Mouse (Mus musculus) intestine, embryonic 14.5 days (tissue): Measurements from ENCODE around the gene Neu1. TPM values are rescaled to one million over a fixed set of nuclear protein-coding genes. Genes with fewer than 3 reads are reported as not detected.
"Not testable (repeated sequence)": the region's sequence is repeated elsewhere in the genome, so short reads cannot be mapped to it uniquely, and the experiment has no call there.

Experiments used
- ATAC-seq: fragments of 200-750 bp; cut with Nextera tagmentation; replicated peaks from 2 replicates; pipeline ENCODE4 v1.8.0; 2017; ENCODE audit warnings: low read depth, moderate number of reproducible peaks, moderate TSS enrichment, moderate library complexity; ENCODE audit not compliant: low FRiP score, low TSS enrichment
- DNase-seq: peaks from one replicate; pipeline ENCODE4 v3.0.0-alpha.2; 2018; ENCODE audit warnings: low spot score
- H3K27ac ChIP-seq: fragments of 300-500 bp; sonication (generic); 2 replicates; pipeline ENCODE4 v1.5.1; 2014; ENCODE audit warnings: low read depth, mild to moderate bottlenecking, control low read depth
- H3K27me3 ChIP-seq: fragments of 300-500 bp; sonication (generic); replicated peaks from 2 replicates; pipeline ENCODE4 v1.6.1; 2014; ENCODE audit warnings: low read length, control low read depth; ENCODE audit not compliant: control insufficient read depth, insufficient read depth
- H3K36me3 ChIP-seq: fragments of 300-500 bp; sonication (generic); 2 replicates; pipeline ENCODE4 v1.6.1; 2014; ENCODE audit warnings: low read length, control low read depth; ENCODE audit not compliant: control insufficient read depth, insufficient read depth
- H3K4me1 ChIP-seq: fragments of 300-500 bp; sonication (generic); replicated peaks from 2 replicates; pipeline ENCODE4 v1.6.1; 2014; ENCODE audit warnings: low read length, control low read depth, mixed read lengths; ENCODE audit not compliant: control insufficient read depth, insufficient read depth
- H3K4me2 ChIP-seq: fragments of 300-500 bp; sonication (generic); 2 replicates; pipeline ENCODE4 v1.6.1; 2014; ENCODE audit warnings: low read length
- H3K4me3 ChIP-seq: fragments of 300-500 bp; sonication (generic); 2 replicates; pipeline ENCODE4 v1.5.1; 2014; ENCODE audit warnings: low read depth, low read length, control low read depth, mixed read lengths
- H3K9ac ChIP-seq: fragments of 300-500 bp; sonication (generic); 2 replicates; pipeline ENCODE4 v1.6.1; 2014; ENCODE audit warnings: mild to moderate bottlenecking, low read length
- H3K9me3 ChIP-seq: fragments of 300-500 bp; sonication (generic); 2 replicates; pipeline ENCODE4 v1.6.1; 2016; ENCODE audit warnings: low read length, control low read depth; ENCODE audit not compliant: control insufficient read depth
- WGBS: fragments of 180-500 bp; shearing (Covaris S2); extraction: QIAGEN DNeasy Blood & Tissue Kit; methylation state at CpG from one replicate; pipeline ENCODE4 v1.1.7; 2014; 5-methylcytosine and 5-hydroxymethylcytosine counted together
- polyA plus RNA-seq: library from polyadenylated mRNA; unstranded; fragments of >200 nt; fragmentation: Nextera tagmentation; extraction: Ambion mirVana; gene quantifications from 2 replicates; pipeline ENCODE4 v1.2.1, GENCODE M21; 2014

The Neu1 gene
- polyA plus RNA-seq, 1 experiment from 2014 or later = 42.8 TPM

DNA sequence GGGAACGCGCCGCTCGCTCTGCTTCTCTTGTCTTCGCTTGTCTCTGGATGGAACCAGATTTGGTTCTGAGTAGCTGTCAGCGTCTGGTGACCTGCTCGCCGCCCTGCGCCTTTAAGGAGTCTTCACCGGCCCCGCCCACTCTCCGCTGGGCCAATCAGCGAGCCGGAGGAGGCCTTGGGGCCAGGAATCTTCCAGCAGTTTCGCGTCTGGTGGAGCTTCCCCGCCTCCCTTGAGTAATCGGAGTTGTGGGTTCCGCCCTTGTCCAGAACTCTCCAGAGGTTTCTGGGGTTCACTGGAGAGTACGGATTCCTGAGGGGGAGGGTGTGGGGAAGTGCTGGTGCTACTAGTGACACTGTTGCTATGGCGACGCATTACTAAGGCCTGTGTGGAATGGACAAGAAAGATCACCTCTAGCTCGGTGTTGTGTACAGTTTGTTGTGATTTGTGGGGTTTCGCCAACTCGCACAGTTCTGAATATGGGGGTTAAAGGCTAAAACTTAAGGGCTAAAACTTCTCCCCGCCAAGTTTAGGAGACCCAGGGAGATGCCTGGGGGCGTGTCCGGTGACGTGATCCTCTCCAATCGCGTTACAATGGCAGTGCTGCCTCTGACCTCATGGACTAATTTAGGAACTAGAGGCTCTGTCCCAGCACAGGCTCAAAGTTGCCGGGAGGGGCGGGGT is 41.2 kb downstream of the Neu1 start, which contains the start of the genes Hspa1a and Hspa1l:
TSS of gene Hspa1a (minus strand) at position 88 of the 681 bp plus-strand sequence.
TSS of gene Hspa1l (plus strand) at position 635 of the 681 bp plus-strand sequence.
- peak within 1 kb of the TSS; percentile 83 for H3K4me2 ChIP-seq
- H3K27ac ChIP-seq = peak within 1 kb of the TSS; percentile 38; the same call in 1 of the 2 replicates
- under 1% methylated on average over 25 of the region's 33 CpGs for WGBS
- H3K4me1 ChIP-seq, H3K36me3 ChIP-seq, H3K9me3 ChIP-seq: not testable (repeated sequence)
- H3K4me3 ChIP-seq = peak within 1 kb of the TSS; percentile 43
- peak within 1 kb of the TSS; percentile 41 for H3K9ac ChIP-seq
- peak; percentile 94 for ATAC-seq
- peak; percentile 83 for DNase-seq
- H3K27me3 ChIP-seq = peaks cover 25% of the 10 kb centered on the region

DNA sequence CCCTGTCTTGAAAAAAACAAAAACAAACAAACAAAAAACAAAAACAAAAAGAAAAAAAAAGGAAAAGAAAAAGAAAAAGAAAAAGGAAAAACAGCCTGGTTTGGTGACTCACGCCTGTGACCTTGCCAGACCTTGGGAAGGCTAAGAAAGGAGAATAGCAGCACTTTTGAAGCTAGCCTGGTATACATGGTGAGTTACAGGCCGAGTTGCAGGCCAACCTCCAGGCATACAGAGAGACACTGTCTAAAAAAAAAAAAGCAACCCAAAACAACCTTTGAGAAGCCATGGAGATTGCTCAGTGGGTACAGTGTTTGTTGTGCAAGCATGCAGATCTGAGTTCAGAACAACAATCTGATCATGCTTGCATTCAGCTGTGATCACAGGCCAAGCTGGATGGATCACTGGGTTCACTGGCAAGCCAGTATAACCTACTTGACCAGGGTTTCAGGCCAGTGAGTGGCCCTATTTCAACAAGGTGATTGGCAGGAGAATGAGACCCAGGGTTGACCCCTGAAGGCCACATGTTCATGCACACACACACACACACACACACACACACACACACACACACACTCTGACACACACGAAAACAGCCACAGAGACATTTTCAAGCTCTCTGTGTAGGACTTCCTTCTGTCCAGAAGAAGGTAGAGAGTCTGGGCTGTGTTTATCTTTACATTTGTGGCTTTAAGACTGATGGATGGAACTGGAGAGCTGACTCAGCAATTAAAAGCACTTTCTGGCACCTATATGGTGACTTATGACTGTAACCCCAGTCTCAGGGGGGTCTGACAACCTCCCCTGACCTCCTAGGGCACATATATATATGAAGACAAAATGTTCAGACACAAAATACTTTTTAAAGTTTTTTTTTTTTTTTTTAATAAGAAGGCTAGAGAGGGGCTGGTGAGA is 44.8 kb downstream of the Neu1 start:
- ATAC-seq (no peak), DNase-seq (no peak)
- Histone ChIP-seq H3K9ac (no peak overlapping the region), H3K9me3 (no peaks in the 10 kb centered on the region), H3K27me3 (no peaks in the 10 kb centered on the region; the same call in 1 of the 2 replicates), H3K4me1 (peaks cover 7% of the 10 kb centered on the region), H3K4me2 (no peak overlapping the region), H3K36me3 (no peaks in the 10 kb centered on the region), H3K27ac (no peak overlapping the region), H3K4me3 (no peak overlapping the region)
- WGBS = 79% methylated on average over 3 of the region's 3 CpGs

GRCm38 (mm10) chr17:34977000-34977399 is 45.9 kb downstream of the Neu1 start:
- Histone ChIP-seq H3K9ac (no peak overlapping the region), H3K4me1 (peaks cover 12% of the 10 kb centered on the region), H3K4me2 (no peak overlapping the region), H3K9me3 (no peaks in the 10 kb centered on the region), H3K36me3 (no peaks in the 10 kb centered on the region), H3K4me3 (no peak overlapping the region), H3K27ac (no peak overlapping the region), H3K27me3 (no peaks in the 10 kb centered on the region; the same call in 1 of the 2 replicates)
- ATAC-seq (no peak), DNase-seq (no peak)
- 95% methylated on average over 20 of the region's 20 CpGs for WGBS

DNA sequence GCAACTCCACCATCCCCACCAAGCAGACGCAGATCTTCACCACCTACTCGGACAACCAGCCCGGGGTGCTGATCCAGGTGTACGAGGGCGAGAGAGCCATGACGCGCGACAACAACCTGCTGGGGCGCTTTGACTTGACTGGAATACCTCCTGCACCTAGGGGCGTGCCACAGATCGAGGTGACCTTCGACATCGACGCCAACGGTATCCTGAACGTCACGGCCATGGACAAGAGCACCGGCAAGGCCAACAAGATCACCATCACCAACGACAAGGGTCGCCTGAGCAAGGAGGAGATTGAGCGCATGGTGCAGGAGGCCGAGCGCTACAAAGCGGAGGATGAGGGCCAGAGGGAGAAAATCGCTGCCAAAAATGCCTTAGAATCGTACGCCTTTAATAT is 47.2 kb downstream of the Neu1 start:
- peaks cover 21% of the 10 kb centered on the region for H3K4me1 ChIP-seq
- 87% methylated on average over 27 of the region's 27 CpGs for WGBS

DNA sequence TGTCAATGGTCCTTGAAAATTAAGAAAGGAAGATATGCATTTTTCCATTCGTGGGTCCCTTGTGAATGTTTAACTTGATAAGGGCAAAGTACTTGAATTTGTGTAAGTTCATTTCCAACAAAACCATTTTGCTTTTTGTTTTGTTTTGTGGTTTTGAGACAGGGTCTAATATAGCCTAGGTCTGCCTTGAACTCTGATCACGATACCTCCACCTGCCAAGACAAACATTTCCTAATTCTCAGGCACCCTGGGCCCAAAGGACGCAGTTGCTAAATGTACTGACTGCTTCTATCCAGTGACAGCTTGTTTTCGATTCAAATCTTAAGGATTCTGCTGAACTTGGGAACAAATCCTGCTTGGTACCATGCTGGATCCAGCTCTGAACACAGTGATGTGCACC is 48.6 kb downstream of the Neu1 start:
- no peaks in the 10 kb centered on the region for H3K9me3 ChIP-seq
- H3K27me3 ChIP-seq = no peaks in the 10 kb centered on the region
- no peaks in the 10 kb centered on the region for H3K36me3 ChIP-seq
- DNase-seq = peak; percentile 38
- ATAC-seq = no peak
- no peak overlapping the region for H3K27ac ChIP-seq
- H3K9ac ChIP-seq = no peak overlapping the region
- H3K4me1 ChIP-seq = peaks cover 24% of the 10 kb centered on the region
- H3K4me3 ChIP-seq = no peak overlapping the region
- WGBS = 91% methylated on average over 4 of the region's 4 CpGs
- no peak overlapping the region for H3K4me2 ChIP-seq

More for the DNA sequence above, 47.2 kb downstream of the Neu1 start:
- DNase-seq (no peak), ATAC-seq (no peak)
- Histone ChIP-seq H3K4me2 (no peak overlapping the region), H3K36me3 (no peaks in the 10 kb centered on the region), H3K9ac (no peak overlapping the region), H3K27ac (no peak overlapping the region), H3K27me3 (no peaks in the 10 kb centered on the region), H3K4me3 (no peak overlapping the region), H3K9me3 (no peaks in the 10 kb centered on the region)

GRCm38 (mm10) chr17:34980655-34981054 is 49.6 kb downstream of the Neu1 start:
- ATAC-seq (no peak), DNase-seq (no peak)
- peaks cover 9% of the 10 kb centered on the region for H3K36me3 ChIP-seq
- 11% methylated on average over 2 of the region's 2 CpGs for WGBS
- H3K4me1 ChIP-seq = peaks cover 24% of the 10 kb centered on the region
- H3K4me2 ChIP-seq = peak overlapping the region; percentile 90
- peak overlapping the region; percentile 91 for H3K4me3 ChIP-seq
- H3K27me3 ChIP-seq = no peaks in the 10 kb centered on the region
- no peaks in the 10 kb centered on the region for H3K9me3 ChIP-seq
- peak overlapping the region; percentile 91 for H3K9ac ChIP-seq
- H3K27ac ChIP-seq = peak overlapping the region; percentile 99; the same call in 1 of the 2 replicates

DNA sequence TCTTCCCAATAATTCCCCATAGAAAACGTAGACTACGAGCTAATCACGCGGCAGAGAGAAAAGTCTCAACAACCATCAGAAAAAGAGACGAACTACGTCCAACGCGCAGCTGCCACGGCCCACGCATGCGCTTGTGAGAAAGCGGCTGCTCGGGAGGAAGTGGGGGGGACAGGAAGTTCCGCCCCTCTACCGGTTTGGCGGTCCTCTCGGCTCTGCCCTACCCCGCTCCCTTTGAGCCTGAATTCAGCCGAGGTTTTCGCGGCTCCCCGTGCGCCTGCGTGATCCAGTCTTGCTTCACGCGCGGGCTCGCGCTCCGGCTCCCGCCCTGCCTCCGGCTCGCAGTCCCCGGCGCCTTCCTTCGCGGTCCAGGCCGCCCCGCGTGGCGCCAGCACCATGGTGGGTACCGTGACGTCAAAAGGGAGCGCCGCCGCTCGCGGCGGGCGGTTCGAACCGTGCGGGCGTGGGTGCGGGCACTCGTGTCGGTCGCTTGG is 50.7 kb downstream of the Neu1 start, which contains the start of gene Lsm2:
TSS of gene Lsm2 (plus strand) at position 173 of the 491 bp plus-strand sequence.
- no peaks in the 10 kb centered on the region for H3K27me3 ChIP-seq
- DNase-seq (peak; percentile 97), ATAC-seq (peak; percentile 89)
- H3K4me3 ChIP-seq = peak within 1 kb of the TSS; percentile 91
- peak within 1 kb of the TSS; percentile 99 for H3K27ac ChIP-seq
- no peaks in the 10 kb centered on the region for H3K9me3 ChIP-seq
- WGBS = under 1% methylated on average over 58 of the region's 58 CpGs
- H3K36me3 ChIP-seq = peaks cover 20% of the 10 kb centered on the region
- H3K4me1 ChIP-seq = peaks cover 24% of the 10 kb centered on the region
- peak within 1 kb of the TSS; percentile 90 for H3K4me2 ChIP-seq
- H3K9ac ChIP-seq = peak within 1 kb of the TSS; percentile 91

GRCm38 (mm10) chr17:34982328-34982727 is 51.3 kb downstream of the Neu1 start:
- no peak; the same call in 1 of the 2 replicates for ATAC-seq
- H3K27ac ChIP-seq = peak overlapping the region; percentile 99
- DNase-seq = no peak

More at GRCm38 (mm10) chr17:34982328-34982727, 51.3 kb downstream of the Neu1 start:
- peaks cover 22% of the 10 kb centered on the region for H3K36me3 ChIP-seq
- H3K9ac ChIP-seq = peak overlapping the region; percentile 91
- H3K4me1 ChIP-seq = peaks cover 24% of the 10 kb centered on the region
- no peaks in the 10 kb centered on the region for H3K27me3 ChIP-seq
- no peaks in the 10 kb centered on the region for H3K9me3 ChIP-seq
- under 1% methylated on average over 15 of the region's 15 CpGs for WGBS
- H3K4me2 ChIP-seq = peak overlapping the region; percentile 90
- H3K4me3 ChIP-seq = peak overlapping the region; percentile 91
